Mouse (Mus musculus) heart, postnatal 0 days (tissue): ENCODE data around the gene Aox2.

ENCODE experiments used
- CTCF ChIP-seq: IDR thresholded peaks from 2 replicates; pipeline ENCODE4 v1.5.1; 2016; ENCODE audit warnings: antibody characterized with exemption, control low read depth, low read depth
- EP300 ChIP-seq: IDR thresholded peaks from 2 replicates; pipeline ENCODE4 v1.6.1; 2016; ENCODE audit warnings: antibody characterized with exemption, low read depth

DNA sequence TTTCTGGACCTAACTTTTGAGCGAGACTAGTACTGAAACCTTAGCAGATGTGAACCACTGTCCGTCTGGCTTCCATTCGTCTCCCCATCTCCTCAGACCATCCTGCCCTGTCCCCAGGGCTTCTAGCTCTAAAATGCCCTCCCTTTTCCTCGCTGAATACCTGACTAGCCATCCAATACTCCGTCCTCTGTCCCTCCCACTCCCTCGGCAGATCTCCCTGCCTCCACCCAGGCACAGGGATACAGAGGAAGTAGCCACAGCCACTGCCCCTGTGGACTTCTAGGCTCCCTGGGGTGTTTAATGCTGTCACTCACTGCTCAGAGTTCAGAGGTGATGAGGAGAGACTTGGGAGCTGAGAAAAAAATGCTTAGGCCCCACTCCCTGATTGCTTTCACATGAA lies 23.9 kb downstream of the Aox2 start:
- no peak for TF ChIP-seq CTCF
- no peak for TF ChIP-seq EP300
